Mouse (Mus musculus) ovary, postnatal 14 days (tissue): Measurements from ENCODE around the gene Lrrc3c.
A peak's percentile ranks its signal among the peaks of the same experiment; 100 is the strongest.
"Not testable (repeated sequence)": the region's sequence is repeated elsewhere in the genome, so short reads cannot be mapped to it uniquely, and the experiment has no call there.

ENCODE experiments used
- DNase-seq: peaks from one replicate; pipeline ENCODE4 v3.0.0; 2022; ENCODE audit warnings: low spot score

Lrrc3c gene

GRCm38 (mm10) chr11:98586087-98586891 lies 11.8 kb upstream of the Lrrc3c start:
- DNase-seq = no peak

GRCm38 (mm10) chr11:98586892-98587563 lies 11.1 kb upstream of the Lrrc3c start, which contains the start of gene Ormdl3:
TSS of gene Ormdl3 (minus strand) at chr11:98587368.
- peak; percentile 96 for DNase-seq

GRCm38 (mm10) chr11:98587684-98588546 lies 10.2 kb upstream of the Lrrc3c start:
- DNase-seq = peak; percentile 60

- no peak for DNase-seq
Measured at GRCm38 (mm10) chr11:98588833-98589281, 9.2 kb upstream of the Lrrc3c start.

- no peak for DNase-seq
Measured at GRCm38 (mm10) chr11:98589306-98589705, 8.8 kb upstream of the Lrrc3c start.

GRCm38 (mm10) chr11:98590548-98591445 lies 7.3 kb upstream of the Lrrc3c start:
- DNase-seq = no peak

- no peak for DNase-seq
Measured at GRCm38 (mm10) chr11:98595021-98595420, 3.1 kb upstream of the Lrrc3c start.

GRCm38 (mm10) chr11:98595473-98595872 lies 2.6 kb upstream of the Lrrc3c start:
- no peak for DNase-seq

GRCm38 (mm10) chr11:98595955-98596354 lies 2.1 kb upstream of the Lrrc3c start:
- DNase-seq = no peak

GRCm38 (mm10) chr11:98597363-98597762 lies 728 bp upstream of the Lrrc3c start:
- DNase-seq = peak; percentile 62

- no peak for DNase-seq
Measured at GRCm38 (mm10) chr11:98598851-98599290, 780 bp downstream of the Lrrc3c start.

GRCm38 (mm10) chr11:98599291-98599690 lies 1.2 kb downstream of the Lrrc3c start:
- DNase-seq = no peak

GRCm38 (mm10) chr11:98602090-98602690 lies 4.1 kb downstream of the Lrrc3c start:
- DNase-seq = no peak

- DNase-seq = no peak
Measured at GRCm38 (mm10) chr11:98603953-98604352, 5.9 kb downstream of the Lrrc3c start.

- DNase-seq = not testable (repeated sequence)
Measured at GRCm38 (mm10) chr11:98604911-98605310, 6.8 kb downstream of the Lrrc3c start.

- DNase-seq = no peak
Measured at GRCm38 (mm10) chr11:98606763-98607162, 8.7 kb downstream of the Lrrc3c start.

GRCm38 (mm10) chr11:98620791-98621190 lies 22.7 kb downstream of the Lrrc3c start:
- no peak for DNase-seq

GRCm38 (mm10) chr11:98623981-98624380 lies 25.9 kb downstream of the Lrrc3c start:
- DNase-seq = not testable (repeated sequence)

- not testable (repeated sequence) for DNase-seq
Measured at GRCm38 (mm10) chr11:98624381-98624780, 26.3 kb downstream of the Lrrc3c start.

- no peak for DNase-seq
Measured at GRCm38 (mm10) chr11:98625611-98626410, 27.7 kb downstream of the Lrrc3c start, which contains the start of the genes Gm12355 and Gsdma3. TSS of gene Gm12355 (minus strand) at chr11:98625661. TSS of gene Gsdma3 (plus strand) at chr11:98626360.
